Comparison of ENCODE assay signal across 8 mouse cellular contexts in genomic region chr5:88766121-88766520, GRCm38 (mm10). TPM values are rescaled to one million over a fixed set of nuclear protein-coding genes. Genes with fewer than 3 reads are reported as not detected.
DNase-seq lines count a peak whose midpoint lies in the region; ATAC-seq lines count a peak whose summit lies in the region.

No protein-coding gene starts in this region.

- H3K4me2 ChIP-seq in heart, embryonic 15.5 days: peak overlapping the region; percentile 72
- peak overlapping the region; percentile 61; the same call in 1 of the 2 replicates for H3K4me2 ChIP-seq in intestine, embryonic 16.5 days (ENCODE audit: low read depth, low read length)

- H3K4me1 ChIP-seq in heart, embryonic 15.5 days (replicated peaks): peaks cover 18% of the 10 kb centered on the region
- H3K4me1 ChIP-seq in intestine, embryonic 16.5 days (ENCODE audit: control insufficient read depth, insufficient read depth, low read length): peaks cover 12% of the 10 kb centered on the region; the same call in 1 of the 2 replicates

- 58% methylated on average over 6 of the region's 6 CpGs for WGBS in heart, embryonic 15.5 days
- 57% methylated on average over 6 of the region's 6 CpGs for WGBS in intestine, embryonic 16.5 days

- 0 out of 2 replicates have a peak, but pooled peaks cover 3% of the 10 kb centered on the region for H3K36me3 ChIP-seq in heart, embryonic 15.5 days
- no peaks in the 10 kb centered on the region for H3K36me3 ChIP-seq in intestine, embryonic 16.5 days (ENCODE audit: control insufficient read depth, insufficient read depth, low read length)

- H3K27ac ChIP-seq in heart, embryonic 15.5 days: no peak overlapping the region
- no peak overlapping the region for H3K27ac ChIP-seq in intestine, embryonic 16.5 days (ENCODE audit: low read length)

- H3K9ac ChIP-seq in heart, embryonic 15.5 days: 0 out of 2 replicates have a peak overlapping the region, but pooled peaks have one; percentile 7
- H3K9ac ChIP-seq in intestine, embryonic 16.5 days (ENCODE audit: low read depth, low read length): no peak overlapping the region

- intact Hi-C loops in left cerebral cortex, postnatal 4 days (cut with DNase I): no loop called here

- no peak for ATAC-seq in heart, embryonic 15.5 days (replicated peaks; ENCODE audit: insufficient number of reproducible peaks, insufficient read depth, low FRiP score, low read depth)
- no peak for ATAC-seq in intestine, embryonic 16.5 days

- H3K4me3 ChIP-seq in heart, embryonic 15.5 days: peak overlapping the region; percentile 80
- H3K4me3 ChIP-seq in intestine, embryonic 16.5 days (ENCODE audit: low read length): peak overlapping the region; percentile 84

- H3K9me3 ChIP-seq in heart, embryonic 15.5 days (replicated peaks): no peaks in the 10 kb centered on the region
- H3K9me3 ChIP-seq in intestine, embryonic 16.5 days (ENCODE audit: control insufficient read depth, low read length): no peaks in the 10 kb centered on the region

- H3K27me3 ChIP-seq in heart, embryonic 15.5 days: no peaks in the 10 kb centered on the region
- H3K27me3 ChIP-seq in intestine, embryonic 16.5 days (replicated peaks; ENCODE audit: control insufficient read depth, insufficient read depth, low read length): no peaks in the 10 kb centered on the region

- DNase-seq in heart, adult 8-10 months (ENCODE audit: low spot score): no peak
- DNase-seq in c-Kit-positive CD71-positive TER-119-negative erythroid progenitor cells, embryonic 14.5 days (ENCODE audit: low read depth): peak; percentile 11
- peak; percentile 13 for DNase-seq in spleen, adult 12 weeks (ENCODE audit: low spot score)
- DNase-seq in left cerebral cortex, postnatal 4 days: no peak
- DNase-seq in embryo, embryonic 9.5 days (ENCODE audit: extremely low spot score): no peak
- DNase-seq in kidney, postnatal 36 days: no peak

RNA-seq across cellular contexts. Expression of gene Dck, which starts 1.3 kb away (rescaled TPM):
- 27.6 and 31.9 TPM in 2 replicates for polyA plus RNA-seq in heart, embryonic 15.5 days (2015; fragmentation: Nextera tagmentation; extraction: Ambion mirVana)
- 1 to 10 TPM; 1.8 to 2.7 (median 2.4) TPM for total RNA-seq in heart, adult 8-10 months (2022)
- 29.6 and 32.7 TPM in 2 replicates for polyA plus RNA-seq in intestine, embryonic 16.5 days (2015; fragmentation: Nextera tagmentation; extraction: Ambion mirVana)
- total RNA-seq in left cerebral cortex, postnatal 4 days (2021): 10 to 100 TPM; 20.1 to 23.3 TPM

RNA-seq across cellular contexts. Expression of gene Mob1b, which starts 45.5 kb away (rescaled TPM):
- 15.5 and 15.7 TPM in 2 replicates for polyA plus RNA-seq in heart, embryonic 15.5 days (2015; fragmentation: Nextera tagmentation; extraction: Ambion mirVana)
- 10 to 100 TPM; 17.0 to 25.0 (median 20.9) TPM for total RNA-seq in heart, adult 8-10 months (2022)
- polyA plus RNA-seq in intestine, embryonic 16.5 days (2015; fragmentation: Nextera tagmentation; extraction: Ambion mirVana): 8.7 and 10.3 TPM in 2 replicates
- total RNA-seq in left cerebral cortex, postnatal 4 days (2021): 10 to 100 TPM; 30.8 to 31.1 TPM

Comparison
In these comparisons a context has a peak if more than half of its experiments do, and no peak if none do; other contexts are left out.
1. DNase-seq: peak in c-Kit-positive CD71-positive TER-119-negative erythroid progenitor cells, embryonic 14.5 days (single experiment) and spleen, adult 12 weeks (single experiment); none in heart, adult 8-10 months (single experiment), left cerebral cortex, postnatal 4 days (single experiment), embryo, embryonic 9.5 days (single experiment) and kidney, postnatal 36 days (0 of 2).
2. RNA of gene Dck, which starts 1.3 kb away (total RNA-seq): 20.1 to 23.3 TPM in left cerebral cortex, postnatal 4 days; 1.8 to 2.7 TPM in heart, adult 8-10 months; every median in the first group is over 4 times any median in the second.